Mouse (Mus musculus) brain, embryonic 14.5 days (tissue): ENCODE results near the gene Gm20538.

Experiments used
- CTCF ChIP-seq: fragments of 200-500 bp; IDR thresholded peaks from 2 replicates; pipeline ENCODE4 v1.5.1; 2012; ENCODE audit warnings: inconsistent platforms, mild to moderate bottlenecking, moderate library complexity, borderline replicate concordance; ENCODE audit not compliant: insufficient read depth, insufficient read length; ENCODE audit errors: extremely low read depth
- POLR2A ChIP-seq: fragments of 200-500 bp; IDR thresholded peaks from 2 replicates; pipeline ENCODE4 v1.6.1; 2012; ENCODE audit warnings: mild to moderate bottlenecking, inconsistent platforms, borderline replicate concordance; ENCODE audit not compliant: poor library complexity, insufficient read depth, insufficient read length, severe bottlenecking; ENCODE audit errors: extremely low read depth

DNA sequence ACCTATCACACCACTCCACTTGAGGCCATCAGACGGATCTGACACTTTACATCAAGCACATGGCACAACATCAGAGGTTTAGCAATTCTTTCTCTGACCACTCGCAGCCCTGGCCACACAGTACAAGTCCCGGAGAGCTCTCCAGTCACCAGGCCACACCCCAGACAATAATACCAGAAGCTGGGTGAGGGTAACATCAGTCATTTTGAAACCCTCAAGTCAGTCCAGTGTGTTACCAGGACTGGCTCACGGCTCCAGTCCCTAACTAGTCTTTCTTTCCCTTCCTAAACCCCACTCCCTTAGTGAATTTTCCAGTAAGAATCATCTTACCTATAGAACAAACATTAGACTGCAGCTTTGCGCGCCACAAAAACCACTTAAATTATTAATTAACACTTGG lies 22.6 kb downstream of the Gm20538 start:
- no peak for TF ChIP-seq POLR2A
- TF ChIP-seq CTCF = no peak
